Mouse (Mus musculus): ENCODE results near the gene Dclk2. TPM values are rescaled to one million over a fixed set of nuclear protein-coding genes. Genes with fewer than 3 reads are reported as not detected.

Gene Dclk2
- polyA plus RNA-seq, 1 experiment from 2014 or later, result 4.6 TPM

- 91% methylated on average over 2 of the region's 2 CpGs for WGBS
- Histone ChIP-seq H3K4me2 (ENCODE audit: low read depth, low read length) (no peak overlapping the region), H3K27ac (ENCODE audit: low read length) (no peak overlapping the region), H3K4me3 (replicated peaks; ENCODE audit: low read length) (no peak overlapping the region), H3K27me3 (ENCODE audit: control insufficient read depth, insufficient read depth, low read length) (no peaks in the 10 kb centered on the region), H3K9ac (ENCODE audit: low read length) (no peak overlapping the region), H3K4me1 (ENCODE audit: control insufficient read depth, insufficient read depth, low read length) (no peaks in the 10 kb centered on the region; the same call in 1 of the 2 replicates), H3K9me3 (replicated peaks; ENCODE audit: control insufficient read depth, low read length) (no peaks in the 10 kb centered on the region; the same call in none of the 2 replicates), H3K36me3 (ENCODE audit: control insufficient read depth, insufficient read depth, low read length) (no peaks in the 10 kb centered on the region)
- no peak for ATAC-seq (ENCODE audit: insufficient read depth, low FRiP score)
Measured at GRCm38 (mm10) chr3:86842461-86842860, 78.2 kb downstream of the Dclk2 start.

GRCm38 (mm10) chr3:86839606-86840005, 81.0 kb downstream of the Dclk2 start:
- ATAC-seq (ENCODE audit: insufficient read depth, low FRiP score), result no peak
- H3K27ac ChIP-seq (ENCODE audit: low read length), result no peak overlapping the region
- H3K4me1 ChIP-seq (ENCODE audit: control insufficient read depth, insufficient read depth, low read length), result no peaks in the 10 kb centered on the region; the same call in 1 of the 2 replicates
- H3K9me3 ChIP-seq (replicated peaks; ENCODE audit: control insufficient read depth, low read length), result no peaks in the 10 kb centered on the region; the same call in none of the 2 replicates
- no peak overlapping the region for H3K4me2 ChIP-seq (ENCODE audit: low read depth, low read length)
- H3K9ac ChIP-seq (ENCODE audit: low read length), result no peak overlapping the region
- no peaks in the 10 kb centered on the region for H3K36me3 ChIP-seq (ENCODE audit: control insufficient read depth, insufficient read depth, low read length)
- H3K4me3 ChIP-seq (replicated peaks; ENCODE audit: low read length), result no peak overlapping the region
- no peaks in the 10 kb centered on the region for H3K27me3 ChIP-seq (ENCODE audit: control insufficient read depth, insufficient read depth, low read length)
- WGBS, result 57% methylated on average over 3 of the region's 3 CpGs

DNA sequence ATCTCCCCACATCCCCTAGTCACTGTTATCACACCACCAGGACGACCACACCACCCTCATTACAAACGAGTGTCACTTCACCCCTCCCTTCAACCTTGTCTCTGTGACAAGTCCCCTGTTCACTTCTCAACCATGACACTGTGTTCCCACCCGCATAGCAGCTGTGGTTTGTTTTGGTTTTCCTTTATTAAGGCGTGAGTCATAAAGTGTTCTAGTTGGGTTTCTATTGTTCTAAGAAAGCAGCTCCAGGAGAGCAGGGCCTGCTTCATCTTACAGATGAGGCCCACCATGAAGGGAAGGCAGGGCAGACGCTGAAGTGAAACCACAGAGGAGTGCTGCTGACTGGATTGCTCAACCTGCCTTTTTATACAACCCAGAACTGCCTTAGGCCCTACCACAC, 83.3 kb downstream of the Dclk2 start:
- no peak overlapping the region for H3K27ac ChIP-seq (ENCODE audit: low read length)
- no peaks in the 10 kb centered on the region; the same call in 1 of the 2 replicates for H3K9me3 ChIP-seq (replicated peaks; ENCODE audit: control insufficient read depth, low read length)
- WGBS, result 51% methylated on average over 5 of the region's 5 CpGs
- H3K36me3 ChIP-seq (ENCODE audit: control insufficient read depth, insufficient read depth, low read length), result no peaks in the 10 kb centered on the region
- H3K4me1 ChIP-seq (ENCODE audit: control insufficient read depth, insufficient read depth, low read length), result peaks cover 2% of the 10 kb centered on the region; the same call in 1 of the 2 replicates
- H3K4me2 ChIP-seq (ENCODE audit: low read depth, low read length), result no peak overlapping the region
- H3K9ac ChIP-seq (ENCODE audit: low read length), result no peak overlapping the region
- H3K27me3 ChIP-seq (ENCODE audit: control insufficient read depth, insufficient read depth, low read length), result no peaks in the 10 kb centered on the region
- H3K4me3 ChIP-seq (replicated peaks; ENCODE audit: low read length), result no peak overlapping the region
- no peak for ATAC-seq (ENCODE audit: insufficient read depth, low FRiP score)

DNA sequence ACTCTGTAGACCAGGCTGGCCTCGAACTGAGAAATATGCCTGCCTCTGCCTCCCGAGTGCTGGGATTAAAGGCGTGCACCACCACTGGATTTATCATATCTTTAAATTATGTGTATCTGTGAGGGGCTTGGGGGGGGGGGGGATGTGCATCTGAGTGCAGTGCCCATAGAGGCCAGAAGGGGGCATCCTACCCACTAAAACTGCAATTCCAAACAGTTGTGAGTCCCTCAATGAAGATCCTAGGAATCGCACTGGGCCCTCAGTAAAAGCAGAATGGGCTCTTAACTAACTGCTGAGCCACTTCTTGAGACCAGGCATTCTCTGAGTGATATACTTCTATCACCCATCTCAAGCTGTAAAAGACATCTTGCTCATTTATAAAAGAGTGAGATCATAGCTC, 85.5 kb downstream of the Dclk2 start:
- no peaks in the 10 kb centered on the region for H3K9me3 ChIP-seq (replicated peaks; ENCODE audit: control insufficient read depth, low read length)

GRCm38 (mm10) chr3:86834341-86834740, 86.3 kb downstream of the Dclk2 start:
- no peak overlapping the region for H3K4me2 ChIP-seq (ENCODE audit: low read depth, low read length)
- H3K36me3 ChIP-seq (ENCODE audit: control insufficient read depth, insufficient read depth, low read length), result no peaks in the 10 kb centered on the region
- WGBS, result 79% methylated on average over 7 of the region's 7 CpGs
- no peak overlapping the region for H3K27ac ChIP-seq (ENCODE audit: low read length)
- no peaks in the 10 kb centered on the region for H3K27me3 ChIP-seq (ENCODE audit: control insufficient read depth, insufficient read depth, low read length)
- H3K9ac ChIP-seq (ENCODE audit: low read length), result no peak overlapping the region
- H3K9me3 ChIP-seq (replicated peaks; ENCODE audit: control insufficient read depth, low read length), result no peaks in the 10 kb centered on the region
- ATAC-seq (ENCODE audit: insufficient read depth, low FRiP score), result no peak
- H3K4me1 ChIP-seq (ENCODE audit: control insufficient read depth, insufficient read depth, low read length), result peaks cover 4% of the 10 kb centered on the region; the same call in 1 of the 2 replicates
- H3K4me3 ChIP-seq (replicated peaks; ENCODE audit: low read length), result no peak overlapping the region

More for the DNA sequence above, 85.5 kb downstream of the Dclk2 start:
- Histone ChIP-seq H3K4me1 (ENCODE audit: control insufficient read depth, insufficient read depth, low read length) (peaks cover 4% of the 10 kb centered on the region; the same call in 1 of the 2 replicates), H3K36me3 (ENCODE audit: control insufficient read depth, insufficient read depth, low read length) (no peaks in the 10 kb centered on the region), H3K4me2 (ENCODE audit: low read depth, low read length) (no peak overlapping the region), H3K4me3 (replicated peaks; ENCODE audit: low read length) (no peak overlapping the region), H3K9ac (ENCODE audit: low read length) (no peak overlapping the region), H3K27me3 (ENCODE audit: control insufficient read depth, insufficient read depth, low read length) (no peaks in the 10 kb centered on the region), H3K27ac (ENCODE audit: low read length) (no peak overlapping the region)
- ATAC-seq (ENCODE audit: insufficient read depth, low FRiP score), result no peak
- 92% methylated on average over 4 of the region's 4 CpGs for WGBS

GRCm38 (mm10) chr3:86832591-86833267, 87.9 kb downstream of the Dclk2 start:
- no peak for ATAC-seq (ENCODE audit: insufficient read depth, low FRiP score)

DNA sequence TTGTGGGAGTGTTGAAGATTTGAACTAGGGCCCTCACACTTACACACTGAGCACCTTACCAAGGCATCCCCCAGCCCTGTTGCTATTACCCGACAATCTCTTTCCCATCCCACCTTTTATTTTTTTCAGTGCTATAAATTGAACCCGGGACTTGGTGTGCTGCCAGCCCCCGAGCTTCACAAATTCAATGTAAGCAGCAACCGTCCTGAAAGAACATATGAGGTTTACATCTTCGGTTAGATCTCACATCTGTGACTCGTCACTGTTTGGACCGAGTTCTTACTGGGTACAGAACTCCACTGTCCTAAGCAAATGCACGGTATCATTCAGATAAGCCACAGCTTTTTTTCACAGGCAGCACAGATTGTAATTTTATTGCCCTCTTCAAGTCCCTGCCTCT, 88.5 kb downstream of the Dclk2 start:
- H3K4me3 ChIP-seq (replicated peaks; ENCODE audit: low read length), result no peak overlapping the region
- H3K27me3 ChIP-seq (ENCODE audit: control insufficient read depth, insufficient read depth, low read length), result no peaks in the 10 kb centered on the region
- H3K36me3 ChIP-seq (ENCODE audit: control insufficient read depth, insufficient read depth, low read length), result no peaks in the 10 kb centered on the region
- ATAC-seq (ENCODE audit: insufficient read depth, low FRiP score), result no peak
- H3K4me1 ChIP-seq (ENCODE audit: control insufficient read depth, insufficient read depth, low read length), result peaks cover 4% of the 10 kb centered on the region; the same call in 1 of the 2 replicates
- WGBS, result 49% methylated on average over 8 of the region's 8 CpGs
- H3K27ac ChIP-seq (ENCODE audit: low read length), result no peak overlapping the region
- no peak overlapping the region for H3K9ac ChIP-seq (ENCODE audit: low read length)
- H3K4me2 ChIP-seq (ENCODE audit: low read depth, low read length), result no peak overlapping the region
- H3K9me3 ChIP-seq (replicated peaks; ENCODE audit: control insufficient read depth, low read length), result no peaks in the 10 kb centered on the region

More at GRCm38 (mm10) chr3:86832591-86833267, 87.9 kb downstream of the Dclk2 start:
- Histone ChIP-seq H3K27me3 (ENCODE audit: control insufficient read depth, insufficient read depth, low read length) (no peaks in the 10 kb centered on the region), H3K4me3 (replicated peaks; ENCODE audit: low read length) (no peak overlapping the region), H3K9me3 (replicated peaks; ENCODE audit: control insufficient read depth, low read length) (no peaks in the 10 kb centered on the region), H3K4me2 (ENCODE audit: low read depth, low read length) (no peak overlapping the region), H3K27ac (ENCODE audit: low read length) (no peak overlapping the region), H3K9ac (ENCODE audit: low read length) (no peak overlapping the region), H3K36me3 (ENCODE audit: control insufficient read depth, insufficient read depth, low read length) (no peaks in the 10 kb centered on the region), H3K4me1 (ENCODE audit: control insufficient read depth, insufficient read depth, low read length) (peaks cover 4% of the 10 kb centered on the region; the same call in 1 of the 2 replicates)
- WGBS, result 42% methylated on average over 14 of the region's 14 CpGs

GRCm38 (mm10) chr3:86827506-86827905, 93.1 kb downstream of the Dclk2 start:
- no peak overlapping the region for H3K4me2 ChIP-seq (ENCODE audit: low read depth, low read length)
- peaks cover 4% of the 10 kb centered on the region; the same call in 1 of the 2 replicates for H3K4me1 ChIP-seq (ENCODE audit: control insufficient read depth, insufficient read depth, low read length)
- H3K4me3 ChIP-seq (replicated peaks; ENCODE audit: low read length), result no peak overlapping the region
- ATAC-seq (ENCODE audit: insufficient read depth, low FRiP score), result no peak
- H3K9me3 ChIP-seq (replicated peaks; ENCODE audit: control insufficient read depth, low read length), result no peaks in the 10 kb centered on the region
- WGBS, result 92% methylated on average over 3 of the region's 3 CpGs
- no peaks in the 10 kb centered on the region for H3K36me3 ChIP-seq (ENCODE audit: control insufficient read depth, insufficient read depth, low read length)
- H3K9ac ChIP-seq (ENCODE audit: low read length), result no peak overlapping the region
- no peak overlapping the region for H3K27ac ChIP-seq (ENCODE audit: low read length)
- no peaks in the 10 kb centered on the region for H3K27me3 ChIP-seq (ENCODE audit: control insufficient read depth, insufficient read depth, low read length)

- H3K27ac ChIP-seq (ENCODE audit: low read length), result no peak overlapping the region
- ATAC-seq (ENCODE audit: insufficient read depth, low FRiP score), result no peak
- H3K9ac ChIP-seq (ENCODE audit: low read length), result no peak overlapping the region
- H3K9me3 ChIP-seq (replicated peaks; ENCODE audit: control insufficient read depth, low read length), result no peaks in the 10 kb centered on the region
- no peak overlapping the region for H3K4me2 ChIP-seq (ENCODE audit: low read depth, low read length)
- WGBS, result 47% methylated on average over 3 of the region's 3 CpGs
- H3K27me3 ChIP-seq (ENCODE audit: control insufficient read depth, insufficient read depth, low read length), result no peaks in the 10 kb centered on the region
- no peaks in the 10 kb centered on the region for H3K36me3 ChIP-seq (ENCODE audit: control insufficient read depth, insufficient read depth, low read length)
- 0 out of 2 replicates have a peak, but pooled peaks cover 4% of the 10 kb centered on the region for H3K4me1 ChIP-seq (ENCODE audit: control insufficient read depth, insufficient read depth, low read length)
- H3K4me3 ChIP-seq (replicated peaks; ENCODE audit: low read length), result no peak overlapping the region
Measured at GRCm38 (mm10) chr3:86821383-86821782, 99.3 kb downstream of the Dclk2 start.

All from stomach, embryonic 16.5 days (tissue).